Mouse (Mus musculus): ENCODE data around the gene Alg14. TPM values are rescaled to one million over a fixed set of nuclear protein-coding genes. Genes with fewer than 3 reads are reported as not detected.
A peak's percentile ranks its signal among the peaks of the same experiment; 100 is the strongest.

The Alg14 gene
- total and polyA plus RNA-seq, 2 experiments from 2014 or later: 28.2 to 31.6 TPM

DNA sequence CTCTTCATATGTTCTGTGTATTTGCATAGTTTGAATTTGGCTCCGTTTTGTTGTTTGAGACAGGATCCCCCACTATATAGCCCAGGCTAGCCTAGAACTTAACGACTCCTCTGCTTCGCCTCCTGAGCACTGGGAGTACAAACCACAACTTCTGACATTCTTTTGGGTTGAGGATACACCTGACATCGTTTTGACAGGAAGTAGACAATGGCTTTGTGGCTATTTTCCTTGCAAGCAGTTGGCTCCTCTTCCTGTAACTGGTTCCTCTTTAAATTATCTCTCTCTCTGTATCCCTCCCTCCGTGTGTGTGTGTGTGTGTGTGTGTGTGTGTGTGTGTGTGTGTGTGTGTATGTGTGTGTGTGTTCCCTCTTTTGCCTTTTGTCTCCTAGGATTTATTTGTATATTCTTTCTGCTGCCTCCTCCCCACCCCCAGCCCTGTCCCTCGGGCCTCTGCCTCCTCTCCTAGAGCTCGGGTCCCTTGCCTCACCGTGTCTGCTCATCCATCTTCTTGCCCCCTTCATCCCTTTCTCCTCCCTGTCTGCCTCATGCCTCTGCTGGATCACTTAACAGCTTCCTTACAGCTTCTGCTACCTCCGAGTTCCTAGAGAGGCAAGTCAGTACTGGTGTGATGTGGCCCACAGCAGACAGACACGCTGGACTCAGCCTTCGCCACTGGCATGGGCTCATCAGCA is 53.5 kb downstream of the Alg14 start:
- Histone ChIP-seq H3K9me3 (ENCODE audit: low read length) (no peaks in the 10 kb centered on the region), H3K4me1 (ENCODE audit: insufficient read depth) (peaks cover 3% of the 10 kb centered on the region; the same call in 1 of the 2 replicates), H3K27ac (ENCODE audit: low read depth, low read length) (no peak overlapping the region), H3K27me3 (ENCODE audit: insufficient read depth, low read length) (no peaks in the 10 kb centered on the region), H3K9ac (no peak overlapping the region), H3K4me2 (ENCODE audit: low read depth) (no peak overlapping the region), H3K4me3 (ENCODE audit: low read depth, low read length) (no peak overlapping the region), H3K36me3 (ENCODE audit: insufficient read depth) (no peaks in the 10 kb centered on the region)
- ATAC-seq (no peak), DNase-seq (no peak)
- WGBS: 60% methylated on average over 11 of the region's 11 CpGs
- no peak for TF ChIP-seq CTCF (IDR thresholded peaks at IDR 0.05; ENCODE audit: low read depth)

DNA sequence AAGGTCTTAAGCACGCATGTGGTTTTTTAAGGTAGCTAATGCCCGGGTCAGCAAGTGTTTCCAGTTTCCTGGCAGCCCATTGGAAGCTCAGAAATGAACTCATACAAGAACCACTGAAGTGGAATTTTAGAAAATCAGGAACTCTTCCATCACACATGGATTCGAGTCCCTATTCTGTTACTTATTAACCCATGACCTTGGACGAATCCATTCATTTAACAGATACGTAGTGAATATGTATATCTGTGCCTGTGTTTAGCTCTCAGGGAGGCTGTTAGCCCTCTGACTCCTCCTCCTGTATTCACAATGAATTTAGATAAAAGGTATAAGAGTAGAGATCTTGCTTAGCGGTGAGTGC is 54.0 kb downstream of the Alg14 start:
- Histone ChIP-seq H3K9me3 (ENCODE audit: low read length) (no peaks in the 10 kb centered on the region), H3K4me1 (ENCODE audit: insufficient read depth) (peaks cover 3% of the 10 kb centered on the region; the same call in 1 of the 2 replicates), H3K27me3 (ENCODE audit: insufficient read depth, low read length) (no peaks in the 10 kb centered on the region), H3K4me3 (ENCODE audit: low read depth, low read length) (no peak overlapping the region), H3K4me2 (ENCODE audit: low read depth) (no peak overlapping the region), H3K9ac (no peak overlapping the region), H3K27ac (ENCODE audit: low read depth, low read length) (no peak overlapping the region), H3K36me3 (ENCODE audit: insufficient read depth) (no peaks in the 10 kb centered on the region)
- ATAC-seq (no peak), DNase-seq (no peak)
- no peak for TF ChIP-seq CTCF (IDR thresholded peaks at IDR 0.05; ENCODE audit: low read depth)
- WGBS: 73% methylated on average over 6 of the region's 6 CpGs

- Histone ChIP-seq H3K4me1 (ENCODE audit: insufficient read depth) (peaks cover 3% of the 10 kb centered on the region; the same call in 1 of the 2 replicates), H3K27ac (ENCODE audit: low read depth, low read length) (no peak overlapping the region), H3K4me3 (ENCODE audit: low read depth, low read length) (no peak overlapping the region), H3K4me2 (ENCODE audit: low read depth) (no peak overlapping the region), H3K9me3 (ENCODE audit: low read length) (no peaks in the 10 kb centered on the region), H3K36me3 (ENCODE audit: insufficient read depth) (no peaks in the 10 kb centered on the region), H3K9ac (no peak overlapping the region), H3K27me3 (ENCODE audit: insufficient read depth, low read length) (no peaks in the 10 kb centered on the region)
- WGBS: 94% methylated on average over 12 of the region's 12 CpGs
- ATAC-seq (no peak), DNase-seq (no peak)
- no peak for TF ChIP-seq CTCF (IDR thresholded peaks at IDR 0.05; ENCODE audit: low read depth)
These were observed 55.1 kb downstream of the Alg14 start for GRCm38 (mm10) chr3:121346507-121347267.

- H3K4me2 ChIP-seq (ENCODE audit: low read depth): no peak overlapping the region
These were observed 57.2 kb downstream of the Alg14 start for GRCm38 (mm10) chr3:121348792-121349191.

GRCm38 (mm10) chr3:121349334-121350169 is 58.0 kb downstream of the Alg14 start:
- 24% methylated on average over 33 of the region's 33 CpGs for WGBS
- H3K9ac ChIP-seq: no peak overlapping the region

More at GRCm38 (mm10) chr3:121348792-121349191, 57.2 kb downstream of the Alg14 start:
- DNase-seq (no peak), ATAC-seq (no peak)
- Histone ChIP-seq H3K4me1 (ENCODE audit: insufficient read depth) (peaks cover 3% of the 10 kb centered on the region; the same call in 1 of the 2 replicates), H3K36me3 (ENCODE audit: insufficient read depth) (no peaks in the 10 kb centered on the region), H3K27me3 (ENCODE audit: insufficient read depth, low read length) (no peaks in the 10 kb centered on the region), H3K9me3 (ENCODE audit: low read length) (no peaks in the 10 kb centered on the region), H3K9ac (no peak overlapping the region), H3K4me3 (ENCODE audit: low read depth, low read length) (no peak overlapping the region), H3K27ac (ENCODE audit: low read depth, low read length) (no peak overlapping the region)
- no peak for TF ChIP-seq CTCF (IDR thresholded peaks at IDR 0.05; ENCODE audit: low read depth)
- WGBS: 77% methylated on average over 6 of the region's 6 CpGs

DNA sequence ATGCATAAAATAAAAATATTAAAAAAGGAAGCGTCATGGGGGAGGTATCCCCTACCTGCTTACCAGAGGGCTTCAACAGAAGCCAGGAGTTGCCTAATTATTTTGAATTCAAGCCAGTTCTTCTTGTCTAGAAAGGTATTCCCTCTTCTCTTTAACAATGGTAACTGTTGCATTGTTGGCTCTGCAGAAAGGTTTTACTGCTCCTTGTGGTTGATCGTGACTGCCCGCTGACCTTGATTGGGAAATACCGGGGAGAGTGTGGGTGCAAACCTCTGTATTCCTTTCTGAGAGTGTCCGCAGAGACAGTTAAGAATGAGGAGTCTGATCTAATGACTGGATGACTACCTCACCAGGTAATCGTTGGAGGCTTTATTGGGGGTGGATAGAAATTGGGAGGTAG is 59.7 kb downstream of the Alg14 start:
- no peak for TF ChIP-seq CTCF (IDR thresholded peaks at IDR 0.05; ENCODE audit: low read depth)
- 88% methylated on average over 6 of the region's 6 CpGs for WGBS

More at GRCm38 (mm10) chr3:121349334-121350169, 58.0 kb downstream of the Alg14 start:
- H3K4me2 ChIP-seq (ENCODE audit: low read depth): peak overlapping the region; percentile 25; the same call in 1 of the 2 replicates
- H3K9me3 ChIP-seq (ENCODE audit: low read length): no peaks in the 10 kb centered on the region
- DNase-seq (peak; percentile 45), ATAC-seq (peak; percentile 81)
- peaks cover 3% of the 10 kb centered on the region; the same call in 1 of the 2 replicates for H3K4me1 ChIP-seq (ENCODE audit: insufficient read depth)
- no peaks in the 10 kb centered on the region for H3K27me3 ChIP-seq (ENCODE audit: insufficient read depth, low read length)
- no peak for TF ChIP-seq CTCF (IDR thresholded peaks at IDR 0.05; ENCODE audit: low read depth)
- H3K27ac ChIP-seq (ENCODE audit: low read depth, low read length): peak overlapping the region; percentile 45
- H3K36me3 ChIP-seq (ENCODE audit: insufficient read depth): no peaks in the 10 kb centered on the region
- H3K4me3 ChIP-seq (ENCODE audit: low read depth, low read length): no peak overlapping the region

More for the DNA sequence above, 59.7 kb downstream of the Alg14 start:
- ATAC-seq (no peak), DNase-seq (no peak)
- Histone ChIP-seq H3K9me3 (ENCODE audit: low read length) (no peaks in the 10 kb centered on the region), H3K4me1 (ENCODE audit: insufficient read depth) (peaks cover 3% of the 10 kb centered on the region; the same call in 1 of the 2 replicates), H3K4me3 (ENCODE audit: low read depth, low read length) (no peak overlapping the region), H3K9ac (no peak overlapping the region), H3K36me3 (ENCODE audit: insufficient read depth) (no peaks in the 10 kb centered on the region), H3K4me2 (ENCODE audit: low read depth) (no peak overlapping the region), H3K27me3 (ENCODE audit: insufficient read depth, low read length) (no peaks in the 10 kb centered on the region), H3K27ac (ENCODE audit: low read depth, low read length) (no peak overlapping the region)
